Mouse (Mus musculus): ENCODE measurements around the gene Uox.

Gene Uox

DNA sequence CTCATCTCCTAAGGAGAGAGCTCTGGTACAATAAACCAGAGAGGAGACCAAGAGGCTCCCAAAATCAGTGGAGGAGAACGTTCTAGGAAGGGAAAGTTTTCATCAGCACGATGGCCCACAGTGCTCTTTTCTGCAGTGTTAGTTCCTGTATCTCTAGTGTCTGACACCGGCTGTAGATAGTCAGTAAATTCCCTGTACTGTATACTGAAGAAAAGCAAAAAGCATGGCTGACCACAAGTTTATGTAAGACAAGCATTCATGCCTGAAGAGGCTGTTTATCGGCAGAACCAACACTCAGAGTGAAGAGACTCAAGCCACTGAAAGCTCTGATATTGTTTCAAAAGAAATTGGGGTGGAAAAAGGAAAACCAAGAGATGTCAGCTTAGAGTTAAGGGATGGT lies 13.3 kb downstream of the Uox start:
- DNase-seq (ENCODE audit: extremely low read depth, low read depth) = no peak

- DNase-seq (ENCODE audit: extremely low read depth, low read depth) = no peak
These were observed 13.7 kb downstream of the Uox start for GRCm38 (mm10) chr3:146583908-146584307.

GRCm38 (mm10) chr3:146586616-146587015 lies 16.4 kb downstream of the Uox start:
- DNase-seq (ENCODE audit: extremely low read depth, low read depth) = no peak

DNA sequence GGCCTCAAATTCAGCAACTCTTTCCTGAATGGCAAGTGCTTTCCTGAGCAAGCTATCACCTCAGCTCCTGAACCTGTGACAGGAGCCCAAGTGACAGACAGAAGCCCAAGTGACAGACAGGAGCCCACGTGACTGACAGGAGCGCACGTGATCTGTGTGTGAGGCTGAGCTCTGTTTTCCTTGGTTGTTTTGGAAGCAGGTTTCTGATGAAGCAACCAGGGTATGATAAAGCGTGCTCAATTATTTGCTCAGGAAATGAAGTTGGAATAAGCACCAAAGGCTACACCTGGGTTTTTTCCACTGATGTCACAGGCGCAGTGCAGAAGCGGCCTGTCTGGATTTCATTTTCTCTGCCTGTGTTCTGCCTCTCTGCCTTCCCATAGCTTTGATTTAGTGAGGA lies 19.3 kb downstream of the Uox start:
- DNase-seq (ENCODE audit: extremely low read depth, low read depth) = no peak

DNA sequence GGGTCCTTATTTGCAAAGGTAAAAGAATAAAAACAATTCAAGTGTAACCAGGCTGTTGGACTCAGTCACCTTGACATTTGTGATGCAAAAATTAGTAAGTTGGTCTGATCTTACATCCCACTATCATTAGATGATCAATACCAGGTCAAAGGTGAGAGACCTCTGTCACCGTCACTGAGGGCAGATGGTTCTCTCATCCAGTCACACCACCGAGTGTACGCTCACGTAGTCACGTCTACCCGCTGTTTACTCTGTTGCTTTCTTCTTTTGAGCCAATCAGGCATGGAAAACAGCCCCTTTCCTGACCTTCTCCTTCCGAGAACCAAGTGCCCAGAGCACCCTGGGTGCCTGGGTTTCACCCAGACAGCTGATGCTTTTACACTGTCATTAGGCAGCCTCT lies 20.9 kb downstream of the Uox start:
- no peak for DNase-seq (ENCODE audit: extremely low read depth, low read depth)

- DNase-seq (ENCODE audit: extremely low read depth, low read depth) = no peak
These were observed 21.4 kb downstream of the Uox start for GRCm38 (mm10) chr3:146591601-146592000.

GRCm38 (mm10) chr3:146595440-146595839 lies 25.2 kb downstream of the Uox start:
- no peak for DNase-seq (ENCODE audit: extremely low read depth, low read depth)

GRCm38 (mm10) chr3:146596387-146596786 lies 26.2 kb downstream of the Uox start:
- DNase-seq (ENCODE audit: extremely low read depth, low read depth) = no peak

DNA sequence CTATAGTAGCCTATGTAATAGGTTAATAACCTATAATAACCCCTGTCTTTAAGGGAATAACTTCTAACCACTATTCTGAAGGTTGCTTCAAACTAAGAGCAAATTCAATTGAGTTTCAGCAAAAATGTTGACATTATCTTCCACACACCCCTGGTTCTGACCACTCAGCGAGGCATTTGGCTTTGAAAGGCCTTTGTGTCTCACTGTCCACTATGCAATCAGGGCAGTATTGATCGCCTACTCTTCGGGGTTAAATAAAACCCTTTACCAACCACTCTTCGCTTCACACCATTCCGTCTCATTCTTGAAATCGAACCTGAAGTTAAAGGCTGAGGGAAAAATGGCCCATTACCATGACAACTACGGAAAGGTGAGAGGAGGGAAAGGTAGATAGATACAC lies 26.6 kb downstream of the Uox start:
- no peak for DNase-seq (ENCODE audit: extremely low read depth, low read depth)

GRCm38 (mm10) chr3:146598411-146598810 lies 28.2 kb downstream of the Uox start:
- DNase-seq (ENCODE audit: extremely low read depth, low read depth) = no peak

DNA sequence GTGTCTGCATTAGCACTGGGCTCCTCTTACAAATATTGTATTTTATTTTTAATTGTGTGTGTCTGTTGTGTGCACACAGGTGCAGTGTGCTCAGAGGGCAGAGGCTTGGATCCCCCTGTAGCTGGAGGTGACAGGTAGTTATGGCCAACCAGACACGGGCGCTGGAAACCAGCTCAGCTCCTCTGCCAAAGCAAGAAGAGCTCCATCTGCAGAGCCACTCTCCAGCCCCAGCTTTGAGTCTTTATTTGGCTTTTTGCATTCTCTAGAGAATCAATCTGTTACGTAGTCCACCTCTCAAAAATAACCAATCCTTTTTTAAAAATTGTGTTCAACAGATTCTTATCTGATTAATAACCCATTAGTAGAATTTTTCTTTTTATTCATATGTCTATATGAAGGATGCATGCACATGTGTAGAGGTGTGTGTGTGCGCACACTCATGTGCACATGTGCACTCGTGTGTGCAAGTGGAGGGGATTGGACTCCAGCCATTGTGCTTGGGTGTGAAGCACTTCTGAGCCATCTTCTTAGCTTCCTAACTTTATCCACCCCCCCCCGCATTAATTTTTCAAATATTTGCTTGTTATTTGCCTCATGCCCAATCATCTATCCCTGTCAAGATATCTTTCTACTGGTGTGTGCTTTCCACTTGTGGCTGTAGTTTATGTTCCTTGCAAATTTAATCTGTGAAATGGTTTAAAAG lies 29.1 kb downstream of the Uox start:
- no peak for DNase-seq (ENCODE audit: extremely low read depth, low read depth)

GRCm38 (mm10) chr3:146601205-146601604 lies 31.0 kb downstream of the Uox start:
- DNase-seq (ENCODE audit: extremely low read depth, low read depth) = no peak

GRCm38 (mm10) chr3:146602531-146602930 lies 32.3 kb downstream of the Uox start:
- DNase-seq (ENCODE audit: extremely low read depth, low read depth) = no peak

DNA sequence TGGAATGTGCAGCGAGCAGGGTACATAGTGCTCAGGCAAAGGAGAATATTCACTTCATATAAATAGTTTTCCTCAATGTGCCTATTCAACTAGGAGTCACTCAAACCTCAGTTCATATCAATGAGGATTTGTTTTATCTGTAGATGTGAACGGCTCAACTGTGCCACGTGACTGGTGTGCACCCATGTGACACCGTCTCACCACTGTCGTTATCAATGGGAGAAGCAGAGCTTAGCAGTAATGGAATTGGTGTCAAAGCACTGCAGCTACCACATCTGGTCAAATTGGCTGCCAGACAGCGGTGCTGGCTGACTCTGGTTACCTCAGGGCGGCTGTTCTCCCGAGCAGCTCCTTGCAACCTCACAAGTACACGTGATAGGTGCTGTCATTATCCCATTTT lies 34.4 kb downstream of the Uox start:
- DNase-seq (ENCODE audit: extremely low read depth, low read depth) = no peak

- DNase-seq (ENCODE audit: extremely low read depth, low read depth) = no peak
These were observed 37.1 kb downstream of the Uox start for GRCm38 (mm10) chr3:146607368-146607767.

DNA sequence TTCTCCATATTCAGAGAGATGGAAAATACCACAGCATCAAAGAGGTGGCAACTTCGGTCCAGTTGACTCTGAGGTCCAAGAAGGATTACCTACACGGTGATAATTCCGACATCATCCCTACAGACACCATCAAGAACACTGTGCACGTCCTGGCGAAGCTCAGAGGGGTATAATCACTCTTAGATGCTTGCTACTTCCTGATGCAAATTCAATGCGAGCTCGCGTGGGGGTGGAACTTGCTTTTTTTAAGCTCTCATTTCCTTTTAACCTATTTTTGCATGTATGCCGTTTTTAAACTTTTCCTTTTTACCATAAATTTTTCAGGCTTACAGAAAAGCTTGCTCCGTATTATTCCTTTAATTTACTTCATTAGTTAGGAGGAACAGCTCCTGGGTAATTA lies 40.1 kb downstream of the Uox start:
- DNase-seq (ENCODE audit: extremely low read depth, low read depth) = no peak

DNA sequence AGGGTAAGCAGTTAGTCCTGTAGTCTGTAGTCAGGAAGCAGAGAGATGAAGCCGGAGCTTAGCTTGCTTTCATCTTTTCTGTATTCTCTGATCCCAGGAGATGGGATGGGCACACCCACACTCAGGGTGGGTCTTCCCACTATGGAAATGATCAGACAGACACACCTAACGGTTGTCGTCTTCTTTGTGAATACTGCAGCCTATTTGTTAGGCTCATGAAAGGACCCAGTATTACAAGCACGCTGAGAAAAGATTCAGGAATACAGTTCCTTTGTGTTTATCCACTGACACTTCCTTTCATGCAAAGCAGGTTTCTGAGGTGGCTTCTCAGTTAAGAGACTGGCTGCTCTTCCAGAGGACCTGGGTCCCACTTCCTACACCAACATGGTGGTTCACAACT lies 41.0 kb downstream of the Uox start:
- DNase-seq (ENCODE audit: extremely low read depth, low read depth) = no peak

DNA sequence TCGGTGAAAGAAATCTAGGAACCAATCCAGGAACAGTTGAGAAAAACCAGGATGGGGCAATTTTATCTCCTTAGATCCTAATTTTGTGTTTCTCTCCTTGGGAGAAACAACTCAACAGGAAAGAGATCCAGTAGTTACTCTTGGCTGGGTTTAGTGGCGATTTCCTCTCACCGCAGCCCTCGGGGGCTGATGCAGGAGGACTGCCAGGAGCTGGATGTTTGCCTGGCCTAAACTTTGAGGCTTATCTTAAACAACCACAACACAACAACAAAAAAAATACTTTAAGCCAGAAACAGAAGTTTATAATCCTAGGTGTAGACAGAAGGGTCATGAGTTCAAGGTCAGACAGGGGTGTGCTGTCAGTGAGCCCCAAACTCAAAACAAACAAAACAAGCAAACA lies 41.6 kb downstream of the Uox start:
- DNase-seq (ENCODE audit: extremely low read depth, low read depth) = no peak

DNA sequence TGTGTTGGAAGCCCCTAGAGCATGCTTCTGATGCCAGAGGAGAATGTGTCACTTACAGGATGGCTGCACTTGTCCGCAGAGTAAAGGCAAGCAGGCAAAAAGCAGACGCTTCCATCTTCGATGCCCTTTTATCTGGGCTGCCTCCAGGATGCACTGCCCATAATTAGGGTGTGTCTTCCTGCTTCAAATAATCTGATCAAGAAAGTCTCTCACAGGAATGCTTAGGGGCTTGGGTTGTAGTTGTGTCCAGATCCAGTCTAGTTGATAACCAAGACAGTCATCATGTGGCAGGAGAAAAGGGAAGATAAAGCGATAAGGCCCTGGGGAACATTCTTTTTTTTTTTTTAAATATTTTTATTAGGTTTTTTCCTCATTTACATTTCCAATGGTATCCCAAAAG lies 45.3 kb downstream of the Uox start, which contains the start of gene Dnase2b:
Dnase2b (minus strand) TSS at position 101 of the 400 bp plus-strand sequence.
- no peak for DNase-seq (ENCODE audit: extremely low read depth, low read depth)

- no peak for DNase-seq (ENCODE audit: extremely low read depth, low read depth)
These were observed 46.5 kb downstream of the Uox start for GRCm38 (mm10) chr3:146616533-146617283.

- no peak for DNase-seq (ENCODE audit: extremely low read depth, low read depth)
These were observed 47.7 kb downstream of the Uox start for GRCm38 (mm10) chr3:146617946-146618345.

- no peak for DNase-seq (ENCODE audit: extremely low read depth, low read depth)
These were observed 48.1 kb downstream of the Uox start for GRCm38 (mm10) chr3:146618357-146618756.

DNA sequence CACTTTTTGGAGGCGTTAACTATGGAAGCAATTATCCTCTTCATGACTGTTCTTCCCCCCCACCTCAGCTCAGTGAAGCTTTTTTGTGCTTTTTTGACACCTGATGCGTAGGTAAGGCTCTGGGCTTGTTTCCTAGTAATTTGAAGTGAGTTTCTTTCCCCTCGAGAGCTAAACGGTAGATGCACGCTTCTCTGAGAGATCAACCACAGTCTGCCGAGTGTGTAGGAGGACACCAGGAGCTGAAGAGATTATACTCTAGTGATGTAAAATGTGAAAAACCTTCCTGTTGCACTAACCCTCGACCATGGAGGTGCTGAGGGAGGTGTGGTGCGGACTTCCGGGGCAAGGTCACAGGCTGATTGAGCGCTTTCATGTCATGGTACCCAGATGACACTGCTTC lies 49.9 kb downstream of the Uox start:
- DNase-seq (ENCODE audit: extremely low read depth, low read depth) = no peak
